Mouse (Mus musculus) 416B (cell line): Measurements from ENCODE around the gene Tomm20.
A peak's percentile ranks its signal among the peaks of the same experiment; 100 is the strongest.
"Not testable (repeated sequence)": the region's sequence is repeated elsewhere in the genome, so short reads cannot be mapped to it uniquely, and the experiment has no call there.

Source experiments
- DNase-seq: peaks from one replicate; pipeline ENCODE4 v3.0.0; 2011; ENCODE audit warnings: low read depth

The Tomm20 gene

GRCm38 (mm10) chr8:126918356-126918755, 27.3 kb downstream of the Tomm20 start:
- DNase-seq, result no peak

GRCm38 (mm10) chr8:126917179-126917905, 28.3 kb downstream of the Tomm20 start:
- DNase-seq, result no peak

DNA sequence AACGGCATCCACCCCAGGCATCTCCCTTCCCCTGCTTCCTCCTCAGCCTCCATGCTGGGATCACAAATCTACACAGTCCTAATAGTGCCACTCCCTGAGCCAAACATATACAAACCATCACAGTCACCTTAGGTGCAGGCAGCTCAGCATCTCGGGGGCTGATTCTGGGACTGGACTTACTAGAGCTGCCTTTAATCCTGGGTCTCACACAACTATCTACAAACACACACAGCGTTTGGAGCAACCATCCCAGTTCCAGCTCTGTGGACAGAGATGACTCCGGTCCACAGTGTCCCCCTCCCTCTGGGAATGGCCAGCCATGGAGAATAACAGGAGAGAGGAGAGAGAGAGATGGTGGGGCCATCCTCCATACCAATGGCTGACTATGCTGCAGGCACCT, 29.0 kb downstream of the Tomm20 start:
- no peak for DNase-seq

DNA sequence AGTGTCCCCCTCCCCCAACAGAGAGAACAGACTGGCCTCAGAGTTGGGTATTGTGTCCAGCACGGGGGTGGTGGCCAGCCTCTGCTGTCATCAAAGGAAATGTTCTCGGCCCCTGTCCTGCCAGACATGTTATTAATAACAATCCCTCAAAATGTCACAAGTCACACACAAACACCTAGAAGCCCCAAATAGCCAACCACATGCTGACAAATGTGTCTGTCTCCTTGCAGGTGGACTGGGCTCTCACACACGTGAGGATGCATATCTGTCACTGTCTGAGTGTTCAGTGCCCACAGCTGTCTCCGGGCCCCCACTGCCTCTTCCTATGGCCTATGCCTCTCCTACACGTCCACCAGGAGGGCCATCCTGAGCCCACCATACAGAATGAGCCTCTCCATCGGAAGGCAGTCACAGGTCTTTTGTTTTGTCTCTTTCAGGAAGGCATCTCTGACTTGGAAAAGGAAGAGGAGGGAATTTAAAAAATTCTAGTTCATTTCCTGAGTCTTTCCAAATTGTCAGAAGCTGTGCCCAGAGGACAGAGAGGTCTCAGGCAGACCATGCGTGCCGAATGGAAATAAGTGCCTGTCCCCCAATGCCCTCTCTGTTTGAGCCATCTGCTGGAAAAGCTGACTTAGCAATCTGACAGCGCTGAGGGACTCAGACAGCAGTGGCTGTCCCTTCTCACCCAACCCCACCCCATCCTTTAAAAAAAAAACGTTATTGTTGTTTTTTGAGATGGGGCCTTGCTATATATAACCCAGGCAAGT, 30.9 kb downstream of the Tomm20 start:
- DNase-seq, result no peak

DNA sequence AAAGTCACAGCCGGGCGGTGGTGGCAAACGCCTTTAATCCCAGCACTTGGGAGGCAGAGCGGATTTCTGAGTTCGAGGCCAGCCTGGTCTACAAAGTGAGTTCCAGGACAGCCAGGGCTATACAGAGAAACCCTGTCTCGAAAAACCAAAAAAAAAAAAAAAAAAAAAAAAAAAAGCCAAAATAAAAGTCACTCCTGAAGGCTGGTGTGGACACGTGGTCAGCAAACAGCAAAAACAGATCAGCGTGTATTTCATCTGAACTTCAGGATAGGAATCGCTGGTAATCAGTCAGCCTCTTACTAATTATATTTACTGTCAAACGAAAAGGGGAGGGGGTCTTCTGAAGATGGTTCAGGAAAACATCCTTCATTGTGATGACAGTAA, 31.5 kb downstream of the Tomm20 start:
- DNase-seq, result not testable (repeated sequence)

GRCm38 (mm10) chr8:126913241-126914106, 32.2 kb downstream of the Tomm20 start:
- no peak for DNase-seq

- DNase-seq, result no peak
Measured at GRCm38 (mm10) chr8:126909371-126909802, 36.3 kb downstream of the Tomm20 start.

- peak; percentile 77 for DNase-seq
Measured at GRCm38 (mm10) chr8:126908805-126909204, 36.8 kb downstream of the Tomm20 start.

DNA sequence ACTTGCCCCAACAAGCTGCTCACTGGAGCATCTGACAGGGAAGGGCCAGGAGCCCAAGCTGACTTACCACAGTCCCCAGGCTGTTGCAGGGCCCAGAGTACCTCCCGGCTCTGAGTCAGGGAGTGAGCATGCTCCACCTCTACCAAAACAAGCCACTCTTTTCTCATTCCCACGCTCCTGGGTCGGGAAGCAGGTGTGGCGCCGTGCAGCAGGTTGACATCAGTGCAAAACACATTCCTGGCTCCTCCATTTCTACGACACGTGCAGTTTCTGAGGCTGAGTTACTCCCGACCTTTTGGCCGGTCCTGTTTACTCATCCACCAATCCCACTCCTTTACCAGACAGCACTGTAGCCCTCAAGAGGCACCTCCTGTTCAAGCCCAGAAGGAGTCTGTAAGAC, 37.7 kb downstream of the Tomm20 start:
- DNase-seq, result no peak

DNA sequence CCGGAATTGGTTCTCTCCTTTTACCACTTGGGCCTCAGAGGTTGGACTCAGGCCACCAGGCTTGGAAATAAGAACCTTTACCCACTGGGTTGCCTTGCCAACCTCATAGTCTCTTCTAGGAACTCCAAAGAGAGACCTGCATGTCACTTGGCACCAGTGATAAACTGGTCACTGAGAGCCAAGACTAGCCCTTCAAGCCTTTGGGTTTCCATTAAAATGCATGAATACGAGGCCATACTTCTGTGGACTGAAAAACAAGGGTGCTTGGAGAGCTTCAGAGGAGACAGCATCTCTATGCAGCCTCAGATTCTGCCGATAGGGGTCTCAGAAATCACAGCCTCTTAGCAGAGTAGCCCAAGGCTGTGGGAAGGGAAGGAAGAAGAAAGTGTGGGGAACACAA, 38.3 kb downstream of the Tomm20 start:
- DNase-seq, result no peak

GRCm38 (mm10) chr8:126905387-126905786, 40.3 kb downstream of the Tomm20 start:
- DNase-seq, result peak; percentile 80

DNA sequence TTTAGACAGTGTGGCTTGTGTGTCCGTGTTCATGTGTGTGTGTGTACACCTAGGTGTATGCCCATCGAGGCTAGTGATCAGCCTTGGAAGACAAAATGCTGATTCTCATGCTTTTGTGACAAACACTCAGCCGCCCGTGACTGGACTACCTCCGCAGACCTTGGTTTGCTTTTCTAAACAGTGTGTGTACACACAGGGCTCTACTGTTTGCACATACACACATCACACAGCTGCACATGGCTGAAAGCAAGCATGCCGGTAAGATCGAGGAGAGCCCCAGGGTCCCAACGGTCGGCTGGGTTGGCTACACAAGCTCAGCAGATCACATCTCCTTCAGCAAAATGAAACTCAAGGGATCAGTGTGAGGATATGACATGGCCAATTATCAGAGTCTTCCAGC, 41.7 kb downstream of the Tomm20 start:
- DNase-seq, result no peak

DNA sequence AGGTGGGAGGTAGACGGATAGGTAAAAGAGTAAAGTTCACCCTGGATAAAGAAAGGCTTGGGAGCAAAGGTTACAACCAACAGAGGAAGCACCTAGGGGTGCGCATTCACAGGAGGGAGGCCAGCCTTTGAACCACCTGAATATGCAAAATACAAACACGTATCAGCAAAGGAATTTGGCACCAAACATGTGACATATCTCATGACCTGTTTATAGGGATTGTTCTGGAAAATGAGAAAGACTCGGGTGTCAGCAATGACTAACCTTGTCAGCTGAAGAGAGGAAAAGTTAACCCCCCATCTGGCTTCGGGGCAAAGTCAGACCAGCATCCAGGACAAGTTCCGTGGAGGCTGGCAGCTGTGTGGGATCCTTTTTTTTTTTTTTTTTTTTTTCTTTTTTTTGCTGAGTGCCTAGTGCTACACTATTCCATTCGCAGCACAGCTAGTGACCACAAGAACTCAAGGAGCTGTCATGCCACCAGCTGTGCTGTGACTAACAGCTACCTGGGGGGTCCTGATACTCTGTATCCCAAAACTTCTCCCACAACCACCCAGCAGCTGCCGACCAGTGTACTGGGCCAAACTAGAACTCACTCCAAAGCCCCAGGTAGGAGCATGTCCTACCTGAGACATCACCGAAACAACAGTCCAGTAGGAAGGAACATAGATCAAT, 42.3 kb downstream of the Tomm20 start:
- no peak for DNase-seq

GRCm38 (mm10) chr8:126901612-126902011, 44.0 kb downstream of the Tomm20 start:
- DNase-seq, result no peak

DNA sequence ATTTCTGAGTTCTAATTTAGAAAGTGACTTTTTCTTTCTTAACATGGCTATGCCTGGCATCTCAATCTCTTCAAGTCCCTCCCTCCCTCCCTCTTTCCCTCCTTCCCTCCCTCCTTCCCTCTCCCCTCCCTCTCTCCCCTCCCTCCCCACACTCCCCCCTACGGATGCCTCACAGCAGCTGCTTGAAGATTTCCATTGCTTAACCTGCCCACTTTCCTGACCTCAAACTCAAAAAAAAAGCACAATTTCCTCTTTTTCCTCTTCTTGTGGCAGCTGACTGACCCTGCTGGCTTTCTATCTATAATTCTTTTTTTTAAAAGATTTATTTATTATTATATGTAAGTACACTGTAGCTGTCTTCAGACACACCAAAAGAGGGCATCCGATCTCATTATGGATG, 44.6 kb downstream of the Tomm20 start:
- peak; percentile 90 for DNase-seq

GRCm38 (mm10) chr8:126895133-126895532, 50.5 kb downstream of the Tomm20 start:
- DNase-seq, result peak; percentile 61

- no peak for DNase-seq
Measured at GRCm38 (mm10) chr8:126887639-126888006, 58.0 kb downstream of the Tomm20 start.

DNA sequence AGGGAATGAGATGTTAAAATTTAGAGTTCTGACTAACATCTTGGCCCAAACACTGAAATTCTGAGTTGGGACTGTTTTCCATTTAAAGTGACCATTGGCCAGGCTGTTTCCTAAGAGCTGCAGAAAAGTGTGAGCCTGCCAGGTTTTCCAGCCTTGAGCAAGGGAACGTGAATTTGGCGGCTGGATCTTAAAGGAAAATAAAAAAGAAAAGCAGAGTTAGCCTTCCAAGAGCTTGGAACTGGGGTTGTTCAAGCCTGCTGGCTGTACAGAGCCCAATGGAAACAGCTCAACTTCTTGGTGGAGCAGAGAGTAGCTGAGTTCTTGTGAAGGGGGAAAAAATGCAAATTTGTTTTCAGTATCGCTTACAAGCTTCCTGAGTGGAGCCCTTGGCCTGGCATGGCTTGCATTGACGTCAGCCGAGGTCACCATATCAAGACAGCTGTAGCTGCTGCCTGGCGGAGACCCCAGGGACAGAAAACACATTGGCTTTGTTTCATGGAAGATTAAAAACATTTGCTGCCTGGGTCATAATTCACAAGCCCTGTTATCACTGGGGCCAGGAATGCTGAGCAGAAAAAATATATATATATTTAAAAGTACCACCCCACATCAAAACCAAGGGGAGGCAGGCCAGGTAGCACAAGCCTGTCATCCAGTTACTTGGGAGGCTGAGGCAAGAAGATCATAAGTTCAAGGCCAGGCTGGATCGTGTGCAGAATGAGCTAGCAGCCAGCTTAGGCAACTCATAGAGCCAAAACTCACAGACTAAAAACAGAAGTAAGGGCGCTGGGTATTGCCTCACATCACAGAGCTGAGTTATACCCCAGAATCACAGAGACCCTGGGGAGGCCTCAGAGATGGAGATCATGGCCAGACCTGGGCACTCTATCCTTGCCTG, 58.7 kb downstream of the Tomm20 start:
- DNase-seq, result peak; percentile 53

- DNase-seq, result peak; percentile 77
Measured at GRCm38 (mm10) chr8:126885554-126886485, 59.8 kb downstream of the Tomm20 start.
